Mouse (Mus musculus) brain, adult 2 months (tissue): Measurements from ENCODE around the gene Opcml.

Experiments used
- DNase-seq: peaks from one replicate; pipeline ENCODE4 v3.0.0; 2011; ENCODE audit warnings: low read depth, low spot score

Opcml gene

DNA sequence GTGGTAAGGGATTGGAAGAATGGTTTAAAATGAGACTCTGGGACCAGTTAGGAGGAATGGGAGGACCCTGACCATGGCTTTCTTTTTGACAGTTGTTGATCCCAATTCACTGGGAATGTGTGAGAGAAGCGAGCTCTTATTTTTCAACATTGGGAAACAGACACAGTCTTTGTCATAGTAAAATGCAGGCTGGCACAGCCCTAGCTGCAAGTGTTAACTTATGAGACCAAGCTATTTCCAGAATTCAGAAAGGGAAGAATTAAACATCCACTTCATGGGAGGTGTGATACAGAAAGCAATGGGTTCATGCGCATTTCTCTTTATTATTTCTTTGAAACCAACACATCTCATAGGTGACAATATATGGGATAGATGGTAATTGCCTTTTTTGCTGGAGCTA lies 947.4 kb downstream of the Opcml start:
- peak; percentile 62 for DNase-seq

DNA sequence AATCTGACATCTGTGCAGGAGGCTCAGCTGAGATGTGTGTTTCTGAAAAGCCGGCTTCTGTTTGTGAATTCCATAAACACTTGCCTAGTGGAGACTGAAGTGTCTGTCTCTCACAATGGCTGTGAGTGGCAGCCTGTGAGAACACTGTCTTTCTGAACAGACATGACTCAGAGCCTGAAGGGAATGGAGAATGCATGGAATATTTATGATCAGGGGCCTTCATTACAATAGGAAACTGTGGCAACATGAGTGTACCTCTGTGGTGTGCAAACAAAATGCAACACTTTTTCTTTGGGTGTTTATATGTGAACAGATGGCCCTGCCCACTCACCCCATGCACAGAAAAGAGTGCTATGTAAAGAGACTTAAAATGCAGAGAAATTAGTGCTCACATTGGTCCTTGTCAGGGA lies 947.9 kb downstream of the Opcml start:
- peak; percentile 86 for DNase-seq

DNA sequence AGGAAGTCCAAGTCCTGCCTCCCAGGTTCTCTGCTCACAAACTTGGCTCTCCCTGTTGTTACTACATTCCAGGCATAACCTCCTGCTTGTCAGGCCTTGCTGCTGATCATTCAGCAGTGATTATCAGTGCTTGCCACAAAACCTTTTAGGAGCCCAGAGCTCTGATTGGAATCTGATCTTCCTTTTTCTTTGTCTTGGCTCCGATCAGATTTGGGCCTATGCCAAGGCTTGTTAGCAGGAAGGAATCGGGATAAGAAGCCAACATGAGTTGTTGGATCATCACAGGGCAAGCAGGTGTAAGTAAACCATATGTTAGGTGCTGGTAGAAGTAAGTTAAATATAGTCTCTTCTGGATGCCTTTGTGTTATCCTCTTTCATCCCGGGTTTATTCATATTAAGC lies 954.2 kb downstream of the Opcml start:
- DNase-seq, result peak; percentile 73

DNA sequence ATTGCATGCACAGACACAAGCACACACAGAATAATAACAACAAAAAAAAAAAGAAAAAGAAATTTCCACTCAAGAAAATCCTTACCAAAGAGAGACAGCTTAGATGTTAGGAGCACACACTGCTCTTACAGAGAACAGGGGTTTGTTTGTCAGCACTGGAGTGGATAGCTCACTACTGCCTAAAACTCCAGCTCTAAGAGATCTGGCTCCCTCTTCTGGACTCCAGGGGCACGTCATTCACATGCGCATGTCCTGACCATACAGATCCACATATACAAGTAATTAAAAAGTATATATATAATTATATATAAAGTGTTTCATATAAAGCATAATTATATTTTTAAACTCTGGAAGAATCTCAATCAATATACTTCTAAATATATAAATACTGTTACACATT lies 958.3 kb downstream of the Opcml start:
- DNase-seq, result peak; percentile 87

DNA sequence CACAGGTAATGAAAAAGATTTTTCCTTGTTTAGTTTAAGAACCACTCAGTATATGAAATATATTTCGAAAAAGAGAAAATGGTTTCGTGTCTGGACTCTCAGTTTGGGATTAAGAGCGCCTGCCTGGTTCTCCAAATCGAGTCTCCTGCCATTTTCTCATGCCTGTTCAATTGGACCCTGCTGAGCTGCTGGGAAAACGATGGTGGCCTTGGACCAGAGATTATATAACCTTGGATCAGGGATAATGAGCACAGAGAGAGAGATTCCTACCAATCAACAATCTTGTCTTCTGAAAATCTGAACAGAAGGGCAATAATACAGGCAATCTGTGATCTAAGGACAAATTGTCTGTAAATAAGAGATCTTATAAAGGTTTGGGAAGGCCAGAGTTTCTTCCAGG lies 962.3 kb downstream of the Opcml start:
- DNase-seq, result peak; percentile 47

DNA sequence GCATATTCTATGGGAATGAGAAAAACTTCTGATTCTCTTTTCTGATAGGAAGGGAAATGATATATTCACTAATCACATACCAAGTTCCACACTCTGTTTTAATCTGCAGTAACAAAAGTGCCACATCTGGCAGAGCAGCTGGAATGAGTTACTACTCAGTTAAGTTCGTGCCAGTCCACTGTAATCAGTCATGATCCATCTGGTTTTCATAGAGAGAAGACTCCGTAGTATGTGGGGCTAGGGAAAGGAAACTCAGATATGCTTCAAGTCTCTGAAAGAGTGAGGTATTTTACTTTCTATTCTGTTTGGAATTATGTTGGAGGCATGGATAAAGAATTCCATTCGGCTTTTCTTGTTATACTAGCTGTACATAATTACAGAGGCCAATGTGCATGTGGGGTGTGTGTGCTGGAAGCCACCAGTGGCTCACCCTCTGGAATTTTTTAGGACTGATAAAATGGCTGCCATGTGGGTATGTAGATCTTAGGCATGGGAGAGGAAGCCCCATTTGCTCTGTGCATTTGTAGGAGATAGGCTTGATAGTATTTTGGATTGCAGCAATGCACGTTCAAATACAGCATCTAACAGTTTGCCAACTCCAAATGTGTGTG lies 966.4 kb downstream of the Opcml start:
- DNase-seq, result no peak

DNA sequence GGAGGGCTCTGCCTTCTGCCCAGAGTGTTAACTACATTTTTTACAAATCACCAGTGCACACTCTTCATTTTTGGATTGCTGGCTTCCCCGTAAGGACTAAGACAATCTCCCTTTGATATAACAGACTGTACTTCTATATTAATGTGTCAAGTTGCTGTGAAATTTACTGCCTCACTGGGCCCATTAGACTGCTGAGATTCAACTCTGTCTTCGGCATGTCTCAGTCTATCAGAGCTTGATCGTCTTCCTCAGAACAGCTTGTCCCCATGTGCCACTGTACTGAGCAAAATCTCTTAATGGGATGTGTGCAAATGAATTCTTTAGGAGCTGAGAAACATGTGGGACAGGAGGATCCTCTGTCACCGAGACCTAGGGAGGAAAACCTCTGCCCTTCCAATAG lies 970.9 kb downstream of the Opcml start:
- DNase-seq, result no peak

DNA sequence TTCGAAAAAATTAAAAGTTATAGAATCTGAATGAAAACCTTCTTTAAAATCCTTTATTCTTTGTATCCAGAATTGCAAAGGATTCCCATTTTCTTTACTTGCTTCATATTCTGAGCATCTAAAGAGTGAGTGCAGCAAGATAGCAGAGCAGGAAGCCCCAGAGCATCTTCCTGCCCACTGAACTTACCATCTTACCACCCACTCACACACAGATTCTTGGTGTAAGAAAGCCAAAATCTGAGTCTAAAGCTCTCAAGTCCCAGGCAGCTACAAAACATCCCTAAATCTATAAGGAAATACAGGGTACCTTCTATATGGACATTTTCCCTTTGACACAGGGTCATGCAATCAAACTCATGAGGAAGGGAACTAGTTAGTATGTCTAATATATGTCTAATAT lies 973.6 kb downstream of the Opcml start:
- DNase-seq, result peak; percentile 39

DNA sequence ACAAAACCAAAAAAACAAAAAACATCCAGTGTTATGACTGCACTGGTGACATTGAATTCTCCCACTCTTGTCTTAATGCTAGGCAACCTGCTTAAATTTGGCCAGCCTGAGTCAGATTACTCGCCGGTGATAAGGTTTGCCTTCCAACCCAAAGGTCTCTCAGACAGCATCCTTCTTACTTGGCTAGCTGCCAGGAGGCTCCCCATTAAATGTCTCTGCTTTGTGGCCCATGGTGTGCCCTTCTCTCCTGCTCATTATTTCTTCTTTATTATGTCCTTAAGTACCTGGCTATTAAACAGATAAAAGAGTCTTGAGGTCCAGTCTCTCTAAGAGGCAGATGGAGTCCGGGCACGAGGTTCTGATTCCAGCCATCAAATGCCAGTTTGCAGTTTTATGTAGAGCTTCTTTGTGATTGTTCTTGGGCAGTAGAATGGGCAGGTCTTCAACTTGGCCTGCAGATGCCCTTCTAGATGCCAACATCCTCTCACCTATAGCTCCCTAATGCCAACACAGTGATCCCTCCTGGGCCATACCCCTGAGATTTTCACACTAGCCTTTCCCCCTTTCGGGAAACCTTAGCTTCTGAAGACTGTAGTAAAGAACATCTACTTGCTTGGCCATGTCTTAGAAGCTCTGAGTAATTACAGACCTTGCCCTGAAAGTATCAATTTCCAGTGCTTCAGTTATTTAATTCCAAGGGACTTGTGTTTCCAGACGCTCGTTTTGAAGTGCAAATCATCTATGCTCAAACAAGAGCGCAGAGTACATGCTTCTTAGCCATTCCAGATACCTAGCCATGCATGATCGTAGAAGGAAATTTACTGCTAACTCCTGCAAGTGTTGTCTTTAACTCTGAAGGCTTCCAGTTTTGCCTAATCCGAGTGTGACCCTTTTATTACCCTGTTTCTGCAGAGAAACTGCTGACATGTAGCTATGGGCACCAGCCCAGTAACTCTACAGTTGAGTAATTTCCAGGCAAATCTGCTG lies 986.2 kb downstream of the Opcml start:
- peak; percentile 61 for DNase-seq

DNA sequence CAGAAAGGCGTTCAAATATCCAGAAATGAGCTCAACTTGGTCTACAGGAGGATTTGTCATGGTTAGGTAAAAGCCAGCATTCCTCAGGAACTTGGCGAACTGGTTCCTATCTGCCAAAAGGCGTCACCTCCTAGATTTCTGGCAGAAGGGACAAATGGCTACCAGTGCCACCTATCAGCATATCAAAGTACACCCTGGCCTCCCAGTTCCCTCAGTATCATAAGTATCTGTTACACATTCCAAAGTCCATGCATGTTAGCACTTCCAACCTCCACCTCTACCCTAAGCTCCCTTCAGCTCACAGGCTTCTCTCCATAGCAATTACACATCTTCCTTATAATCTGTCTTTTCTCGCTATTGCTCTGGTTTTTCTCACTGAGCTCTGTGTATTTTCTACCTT lies 993.3 kb downstream of the Opcml start:
- no peak for DNase-seq

DNA sequence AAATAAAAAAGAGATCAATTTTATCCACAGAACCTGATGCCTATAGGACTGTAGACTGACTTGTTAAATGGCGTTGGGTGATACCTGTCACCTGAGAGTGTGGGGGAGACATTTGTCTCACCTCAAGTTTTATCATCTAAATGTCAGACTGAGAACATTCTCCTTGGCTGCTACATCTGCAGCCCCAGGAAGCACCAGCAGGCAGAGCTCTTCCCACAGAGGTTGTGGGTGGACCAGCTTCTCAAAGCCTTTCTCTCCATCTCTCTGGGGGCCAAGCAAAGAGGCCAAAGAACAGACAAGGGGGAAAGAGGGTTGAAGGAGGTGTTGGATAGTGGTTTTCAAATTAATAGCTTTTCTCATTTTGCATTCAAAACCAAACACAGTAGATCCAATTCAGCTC lies 998.9 kb downstream of the Opcml start:
- peak; percentile 49 for DNase-seq

DNA sequence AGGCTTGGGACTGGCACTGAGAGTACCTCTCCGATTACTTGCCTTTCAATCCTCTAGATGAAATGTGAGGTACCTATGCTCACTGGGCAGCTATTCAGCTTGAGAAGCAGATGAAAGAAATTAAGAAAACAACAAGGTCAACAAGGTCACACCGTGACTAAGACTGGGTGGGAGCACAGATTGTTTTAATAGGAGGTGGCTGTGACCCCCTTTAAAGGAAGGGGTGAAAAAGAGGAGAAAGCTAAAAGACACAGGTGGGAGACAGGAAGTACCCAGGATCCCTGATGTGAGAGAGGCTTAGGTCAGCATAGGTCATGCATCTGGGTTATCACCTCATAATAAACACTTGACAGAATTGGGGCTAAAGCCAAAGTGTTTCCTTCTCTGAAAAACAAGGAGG lies 1009.5 kb downstream of the Opcml start:
- no peak for DNase-seq

DNA sequence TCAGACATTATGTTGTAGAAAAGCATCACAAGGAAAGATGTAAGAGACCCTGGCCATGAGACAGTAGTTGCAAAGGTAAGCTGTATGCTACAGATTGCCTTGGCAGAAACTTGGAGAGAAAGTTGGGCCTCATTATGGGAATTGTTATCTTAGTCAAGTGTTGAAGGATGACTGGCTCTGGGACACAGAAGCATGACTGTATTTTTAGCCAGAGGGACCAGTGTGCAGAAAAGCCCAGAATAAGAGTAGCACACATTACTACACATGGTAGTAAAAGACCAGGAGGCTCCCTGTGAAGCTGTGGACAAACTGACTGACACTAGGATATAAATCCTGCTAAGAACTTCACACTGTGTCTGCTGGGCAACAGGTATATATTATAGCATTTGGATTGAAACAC lies 1016.1 kb downstream of the Opcml start:
- DNase-seq, result no peak

DNA sequence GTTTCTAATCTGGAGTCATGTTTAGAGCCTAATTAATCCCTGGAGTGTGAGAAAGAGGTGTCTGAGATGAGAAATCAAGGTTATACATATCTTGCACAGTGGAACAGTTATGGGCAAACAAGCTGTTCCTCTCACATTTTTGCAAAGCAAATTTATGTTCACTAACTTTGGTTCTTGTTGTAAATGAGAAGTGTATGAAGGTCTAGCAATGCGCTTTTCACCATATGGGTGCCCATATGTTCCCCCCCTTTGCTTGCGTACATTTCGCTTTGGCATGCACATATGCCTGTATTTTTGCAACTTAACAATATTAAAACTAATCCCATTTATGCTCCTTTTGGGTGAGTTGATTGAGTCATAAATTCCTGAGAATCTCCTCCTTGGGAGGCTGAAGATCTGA lies 1031.5 kb downstream of the Opcml start:
- DNase-seq, result peak; percentile 91

DNA sequence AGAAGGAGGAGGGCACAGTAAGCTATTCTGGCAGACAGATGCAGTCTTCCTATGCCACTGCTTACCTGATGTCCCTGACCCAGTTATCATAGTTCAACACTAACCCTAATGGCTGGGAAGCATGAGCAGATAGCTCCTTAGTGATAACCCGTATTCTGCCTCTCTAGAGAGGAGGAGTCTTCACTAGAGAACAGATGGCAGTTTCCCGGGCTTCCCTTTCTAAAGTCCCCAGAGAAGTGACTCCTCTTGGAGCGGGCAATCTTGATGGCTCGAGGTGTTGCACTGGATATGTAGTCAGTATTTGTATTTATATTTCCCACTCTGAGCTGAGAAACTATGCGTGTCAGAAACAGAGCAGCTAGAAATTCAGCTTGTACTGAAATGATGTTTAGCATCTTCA lies 1031.9 kb downstream of the Opcml start:
- peak; percentile 63 for DNase-seq

DNA sequence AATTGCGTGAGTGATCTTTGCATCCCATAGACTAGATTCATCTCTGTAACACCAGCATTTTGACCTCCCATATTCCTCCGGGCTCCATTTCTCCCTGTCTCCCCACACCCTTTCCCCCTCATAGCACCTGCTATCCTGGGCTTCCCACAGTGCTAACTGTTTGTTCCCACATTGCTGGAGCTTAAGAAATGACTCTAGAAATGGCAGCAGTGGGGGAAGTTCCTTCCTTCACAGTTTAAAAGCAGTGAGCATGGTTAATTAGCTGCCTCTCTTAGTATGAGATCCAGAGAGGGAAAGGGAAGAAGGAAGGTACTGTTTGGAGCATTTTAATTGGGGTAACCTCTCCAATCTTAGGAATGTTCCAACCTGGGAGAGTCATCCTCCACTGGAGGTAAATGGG lies 1035.2 kb downstream of the Opcml start:
- DNase-seq, result peak; percentile 80

DNA sequence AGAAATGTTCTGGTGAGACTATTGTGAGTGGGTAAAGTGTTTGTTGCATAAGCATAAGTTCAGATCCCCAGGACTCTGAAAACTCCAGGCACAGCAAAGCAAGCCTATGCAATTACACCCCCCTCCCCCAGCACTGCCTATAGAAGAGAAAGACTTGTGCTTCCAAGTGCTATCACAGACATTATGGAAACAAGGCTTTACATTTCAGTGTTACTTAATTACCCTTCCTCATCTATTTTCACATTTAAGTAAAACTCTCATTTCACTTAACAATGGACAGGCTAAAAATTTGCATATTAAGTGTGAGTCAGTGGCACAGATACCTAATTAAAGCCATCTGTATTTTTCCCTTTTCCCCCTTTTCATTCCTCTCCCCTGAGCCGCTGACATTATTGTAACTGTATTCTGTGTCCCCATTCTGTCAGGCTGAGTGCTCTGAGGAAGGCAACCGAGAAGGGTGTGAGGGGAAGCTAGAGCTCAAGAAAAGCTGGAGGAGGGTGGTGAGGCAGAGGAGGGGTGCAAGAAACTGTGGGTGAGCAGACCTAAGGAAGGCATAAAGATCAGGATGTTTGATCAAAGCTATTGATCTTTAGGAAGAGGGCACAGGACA lies 1055.5 kb downstream of the Opcml start:
- peak; percentile 82 for DNase-seq

DNA sequence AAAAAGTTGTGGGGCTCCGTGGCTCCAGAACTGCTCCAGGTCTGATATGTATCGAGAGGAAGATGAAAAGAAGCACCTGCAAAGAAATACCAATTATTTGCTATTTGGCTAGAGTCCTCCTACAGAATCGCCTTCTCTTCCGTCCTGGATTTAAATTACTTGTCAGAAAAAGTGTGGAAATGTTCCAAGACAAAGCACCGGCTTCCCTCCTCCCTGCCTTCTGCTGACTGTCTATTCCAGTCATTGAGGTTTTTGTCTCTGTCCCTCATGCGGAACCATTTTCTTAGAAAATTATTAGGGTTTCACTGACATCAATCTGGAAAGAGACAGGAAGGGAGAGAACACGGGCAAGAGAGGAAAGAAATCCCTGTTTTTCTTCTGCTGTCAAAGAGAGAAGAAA lies 1065.3 kb downstream of the Opcml start:
- DNase-seq, result peak; percentile 79

DNA sequence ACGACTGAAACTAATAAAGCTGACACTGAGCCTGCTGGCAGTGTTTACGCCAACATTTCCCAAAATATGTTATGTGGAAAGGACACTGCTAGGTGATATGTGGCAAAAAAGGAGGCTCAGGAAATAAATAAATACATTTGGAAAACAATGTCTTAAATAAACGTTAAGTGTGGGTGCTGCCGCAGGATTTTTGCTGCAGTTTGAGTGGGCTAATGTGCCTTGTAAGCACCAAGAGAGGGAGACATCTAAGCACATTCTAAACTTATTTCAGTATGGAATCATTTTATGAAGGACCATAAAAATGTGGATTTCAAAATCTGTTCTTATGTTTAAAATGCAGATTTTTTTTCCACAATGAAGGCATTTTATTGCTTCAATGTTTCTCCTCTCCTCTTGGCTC lies 1071.4 kb downstream of the Opcml start:
- DNase-seq, result peak; percentile 65

DNA sequence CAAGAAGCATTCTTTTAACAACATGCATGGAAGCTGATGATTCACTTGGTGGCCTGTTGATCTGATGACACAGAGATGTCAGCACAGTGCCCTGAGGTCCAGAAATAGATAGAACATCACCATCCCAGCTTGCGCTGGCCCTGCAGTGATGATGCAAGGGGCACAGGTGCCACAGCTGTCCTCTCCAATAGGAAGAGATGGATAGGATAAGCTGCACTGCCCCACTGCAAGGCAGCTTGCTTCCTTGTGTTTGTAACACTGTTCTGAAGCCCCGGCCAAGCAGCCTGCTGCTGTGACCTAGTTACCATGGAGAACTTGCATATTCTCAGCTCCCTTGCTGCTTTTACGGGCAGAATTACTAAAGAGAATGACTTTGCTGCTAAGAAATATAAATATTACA lies 1076.7 kb downstream of the Opcml start:
- peak; percentile 83 for DNase-seq

DNA sequence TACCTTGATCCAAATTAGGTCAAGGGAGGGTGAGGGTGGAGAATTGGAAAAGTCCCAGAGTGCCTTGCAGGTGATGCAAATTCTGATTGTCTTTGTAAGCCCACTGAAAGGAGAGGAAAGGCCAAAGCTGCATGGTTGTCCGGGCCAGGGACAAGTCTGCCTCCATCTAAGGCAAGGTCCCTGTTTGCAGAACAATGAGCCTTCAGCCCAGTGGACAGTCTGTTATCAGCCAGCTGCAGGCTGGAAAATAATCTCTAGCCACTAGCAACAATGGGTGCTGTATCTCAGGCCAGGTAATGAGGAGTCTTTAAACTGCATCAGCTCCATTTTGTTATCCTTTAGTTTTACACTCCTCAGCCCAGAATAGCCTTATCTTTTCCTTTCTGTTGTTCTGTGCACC lies 1079.9 kb downstream of the Opcml start:
- DNase-seq, result no peak

DNA sequence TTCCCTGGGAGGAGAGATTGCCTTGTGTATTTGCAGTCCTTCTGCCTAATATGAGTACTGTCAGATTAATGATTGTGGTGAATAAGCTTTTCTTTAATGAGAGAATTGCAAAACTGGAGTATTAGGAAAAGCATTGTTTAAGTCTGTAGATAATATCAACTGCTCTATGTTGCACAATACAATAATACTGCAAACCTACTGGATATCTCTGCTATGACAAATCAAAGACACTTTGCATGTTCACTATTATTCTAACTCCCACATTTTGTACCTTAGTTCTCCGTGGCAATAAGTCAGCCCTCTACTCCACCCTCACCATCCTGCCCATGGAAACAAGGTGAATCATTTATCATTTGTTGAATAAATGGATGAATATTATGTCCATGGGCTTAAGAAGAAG lies 1092.0 kb downstream of the Opcml start:
- no peak for DNase-seq

DNA sequence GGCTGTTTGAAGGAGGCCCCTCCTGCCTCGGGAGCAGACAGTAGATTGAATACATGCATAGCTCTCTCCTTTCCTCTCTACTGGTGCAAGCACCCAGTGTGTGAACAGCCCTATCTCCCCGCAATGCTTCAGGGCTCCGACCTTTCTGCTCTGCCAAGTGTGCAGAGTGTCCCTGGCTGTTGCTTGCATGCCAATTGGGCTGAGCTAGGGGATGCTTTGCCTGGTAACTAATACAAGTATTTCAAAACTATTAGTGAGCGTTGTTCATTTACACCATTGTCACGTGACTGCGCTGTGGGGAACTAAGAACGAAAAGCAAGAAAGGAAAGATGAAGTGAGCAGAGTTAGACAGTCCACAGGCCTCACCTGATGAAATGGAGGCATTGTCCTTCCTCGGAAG lies 1101.0 kb downstream of the Opcml start:
- DNase-seq, result no peak
